Mouse (Mus musculus) liver, embryonic 11.5 days (tissue): ENCODE data around the gene Map9. TPM values are rescaled to one million over a fixed set of nuclear protein-coding genes. Genes with fewer than 3 reads are reported as not detected.

Source experiments
- ATAC-seq: fragments of 200-750 bp; cut with Nextera tagmentation; replicated peaks from 2 replicates; pipeline ENCODE4 v1.8.0; 2017; ENCODE audit warnings: moderate number of reproducible peaks, mild to moderate bottlenecking, moderate TSS enrichment, moderate library complexity; ENCODE audit not compliant: low FRiP score
- DNase-seq: peaks from one replicate; pipeline ENCODE4 v3.0.0-alpha.2; 2017; ENCODE audit warnings: low spot score
- H3K27ac ChIP-seq: fragments of 300-500 bp; sonication (generic); 2 replicates; pipeline ENCODE4 v1.5.1; 2014; ENCODE audit warnings: mild to moderate bottlenecking, low read depth, low read length, control low read depth
- H3K27me3 ChIP-seq: fragments of 300-500 bp; sonication (generic); replicated peaks from 2 replicates; pipeline ENCODE4 v1.6.1; 2014; ENCODE audit warnings: low read length, mixed read lengths; ENCODE audit not compliant: control insufficient read depth, insufficient read depth
- H3K36me3 ChIP-seq: fragments of 300-500 bp; sonication (generic); 2 replicates; pipeline ENCODE4 v1.6.1; 2014; ENCODE audit warnings: mild to moderate bottlenecking, low read length, moderate library complexity, mixed read lengths; ENCODE audit not compliant: control insufficient read depth, insufficient read depth
- H3K4me1 ChIP-seq: fragments of 300-500 bp; sonication (generic); replicated peaks from 2 replicates; pipeline ENCODE4 v1.6.1; 2014; ENCODE audit warnings: low read length, mixed read lengths; ENCODE audit not compliant: control insufficient read depth, insufficient read depth
- H3K4me2 ChIP-seq: fragments of 300-500 bp; sonication (generic); 2 replicates; pipeline ENCODE4 v1.6.1; 2014; ENCODE audit warnings: mild to moderate bottlenecking, control low read depth, moderate library complexity
- H3K4me3 ChIP-seq: fragments of 300-500 bp; sonication (generic); 2 replicates; pipeline ENCODE4 v1.5.1; 2014; ENCODE audit warnings: low read depth, low read length, control low read depth
- H3K9ac ChIP-seq: fragments of 300-500 bp; sonication (generic); 2 replicates; pipeline ENCODE4 v1.6.1; 2014; ENCODE audit warnings: low read depth, low read length, control low read depth
- H3K9me3 ChIP-seq: fragments of 300-500 bp; sonication (generic); 2 replicates; pipeline ENCODE4 v1.6.1; 2016; ENCODE audit warnings: low read length, inconsistent platforms, mixed read lengths; ENCODE audit not compliant: control insufficient read depth
- WGBS: fragments of 180-500 bp; shearing (Covaris S2); extraction: QIAGEN DNeasy Blood & Tissue Kit; methylation state at CpG from one replicate; pipeline ENCODE4 v1.1.7; 2014; 5-methylcytosine and 5-hydroxymethylcytosine counted together
- polyA plus RNA-seq: library from polyadenylated mRNA; unstranded; fragments of >200 nt; fragmentation: Nextera tagmentation; extraction: Ambion mirVana; gene quantifications from 2 replicates; pipeline ENCODE4 v1.2.1, GENCODE M21; 2014

The Map9 gene
- polyA plus RNA-seq, 1 experiment from 2014 or later = 1.8 TPM

DNA sequence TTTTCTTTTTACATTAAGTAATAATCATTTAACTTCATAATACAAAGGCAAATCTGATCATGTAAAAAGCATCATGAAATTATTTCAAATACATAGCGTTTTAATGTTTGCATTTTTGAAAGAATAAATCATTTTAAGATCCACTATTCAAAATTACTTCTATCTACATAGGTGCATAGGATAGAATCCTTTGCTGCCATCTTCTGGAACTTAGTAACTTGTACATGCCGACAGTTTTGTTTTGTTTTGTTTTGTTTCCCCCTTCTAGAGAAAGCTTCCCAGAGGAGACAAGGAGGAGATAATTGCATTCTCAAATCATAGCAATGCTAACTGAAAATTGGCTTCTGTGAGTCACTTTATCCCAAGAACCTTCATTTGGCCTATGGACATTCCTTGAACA, 7.5 kb upstream of the Map9 start:
- H3K36me3 ChIP-seq = no peaks in the 10 kb centered on the region
- H3K4me2 ChIP-seq = no peak overlapping the region
- no peaks in the 10 kb centered on the region for H3K27me3 ChIP-seq
- no peak overlapping the region for H3K27ac ChIP-seq
- ATAC-seq (no peak), DNase-seq (no peak)
- H3K4me3 ChIP-seq = no peak overlapping the region
- H3K4me1 ChIP-seq = no peaks in the 10 kb centered on the region
- H3K9ac ChIP-seq = no peak overlapping the region
- WGBS = 37% methylated on average over 2 of the region's 2 CpGs
- H3K9me3 ChIP-seq = no peaks in the 10 kb centered on the region

DNA sequence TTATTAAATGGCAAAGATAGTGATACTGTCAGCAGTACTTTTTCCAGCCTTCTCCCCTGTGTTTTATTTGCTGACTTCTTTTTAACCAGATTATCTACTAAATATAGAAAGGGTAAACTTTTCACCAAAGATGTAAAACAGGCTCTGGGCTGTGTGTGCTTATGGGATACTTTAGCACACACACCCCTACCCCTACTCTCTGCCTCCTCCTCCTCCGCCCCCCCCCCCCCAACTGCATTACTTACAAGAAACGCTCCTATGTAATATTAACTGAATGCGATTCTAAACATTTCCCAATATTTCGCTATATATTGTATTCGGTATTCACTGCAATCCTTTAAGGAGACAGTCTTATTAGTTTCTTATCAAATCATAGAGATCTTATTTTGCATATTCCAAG, 504 bp upstream of the Map9 start:
- Histone ChIP-seq H3K9ac (no peak overlapping the region), H3K4me2 (peak overlapping the region; percentile 72), H3K4me1 (no peaks in the 10 kb centered on the region), H3K27me3 (no peaks in the 10 kb centered on the region), H3K36me3 (no peaks in the 10 kb centered on the region), H3K4me3 (peak overlapping the region; percentile 66), H3K27ac (no peak overlapping the region), H3K9me3 (no peaks in the 10 kb centered on the region)
- DNase-seq (no peak), ATAC-seq (no peak)
- WGBS = 10% methylated on average over 5 of the region's 5 CpGs

DNA sequence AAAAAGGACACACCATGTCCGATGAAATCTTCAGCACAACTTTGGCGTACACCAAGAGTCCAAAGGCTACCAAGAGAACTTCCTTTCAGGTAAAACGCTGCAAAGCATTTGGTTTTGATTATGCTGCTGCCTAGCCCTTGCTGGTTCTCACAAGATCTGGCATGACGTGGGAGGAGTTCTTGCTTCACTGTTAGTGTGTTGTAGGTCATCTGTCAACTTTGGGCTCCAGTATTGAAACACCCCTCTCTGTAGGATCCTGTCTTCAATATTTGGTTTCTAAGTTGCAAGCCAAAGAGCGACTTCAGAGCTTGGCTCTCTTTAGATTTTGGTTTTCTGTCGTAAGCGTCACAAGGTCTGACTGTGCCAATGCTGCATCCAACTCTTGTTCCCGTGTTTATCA, 1.2 kb downstream of the Map9 start:
- no peak overlapping the region for H3K4me3 ChIP-seq
- H3K4me1 ChIP-seq = no peaks in the 10 kb centered on the region
- WGBS = 84% methylated on average over 8 of the region's 8 CpGs
- no peak overlapping the region for H3K4me2 ChIP-seq
- H3K27ac ChIP-seq = no peak overlapping the region
- no peak overlapping the region for H3K9ac ChIP-seq
- ATAC-seq (no peak), DNase-seq (no peak)
- H3K9me3 ChIP-seq = no peaks in the 10 kb centered on the region
- H3K27me3 ChIP-seq = no peaks in the 10 kb centered on the region
- no peaks in the 10 kb centered on the region for H3K36me3 ChIP-seq

GRCm38 (mm10) chr3:82362452-82362851, 4.6 kb downstream of the Map9 start:
- Histone ChIP-seq H3K36me3 (no peaks in the 10 kb centered on the region), H3K4me1 (no peaks in the 10 kb centered on the region), H3K27me3 (no peaks in the 10 kb centered on the region), H3K4me3 (no peak overlapping the region), H3K27ac (no peak overlapping the region), H3K4me2 (no peak overlapping the region), H3K9ac (no peak overlapping the region), H3K9me3 (no peaks in the 10 kb centered on the region)
- ATAC-seq (no peak; the same call in 1 of the 2 replicates), DNase-seq (no peak)
- 25% methylated on average over 4 of the region's 4 CpGs for WGBS

- no peak overlapping the region for H3K4me2 ChIP-seq
- ATAC-seq (no peak), DNase-seq (no peak)
- H3K9ac ChIP-seq = no peak overlapping the region
- WGBS = 87% methylated on average over 8 of the region's 8 CpGs
- no peaks in the 10 kb centered on the region for H3K36me3 ChIP-seq
- H3K27me3 ChIP-seq = no peaks in the 10 kb centered on the region
- H3K9me3 ChIP-seq = no peaks in the 10 kb centered on the region
- H3K27ac ChIP-seq = no peak overlapping the region
- no peaks in the 10 kb centered on the region for H3K4me1 ChIP-seq
- H3K4me3 ChIP-seq = no peak overlapping the region
These were observed 6.7 kb downstream of the Map9 start for GRCm38 (mm10) chr3:82364505-82364904.

- 47% methylated on average over 4 of the region's 4 CpGs for WGBS
- no peak overlapping the region for H3K4me3 ChIP-seq
- no peaks in the 10 kb centered on the region for H3K4me1 ChIP-seq
- ATAC-seq (no peak), DNase-seq (no peak)
- H3K27me3 ChIP-seq = no peaks in the 10 kb centered on the region
- H3K4me2 ChIP-seq = no peak overlapping the region
- no peak overlapping the region for H3K9ac ChIP-seq
- H3K27ac ChIP-seq = no peak overlapping the region
- H3K36me3 ChIP-seq = no peaks in the 10 kb centered on the region
- no peaks in the 10 kb centered on the region for H3K9me3 ChIP-seq
These were observed 7.1 kb downstream of the Map9 start for GRCm38 (mm10) chr3:82364988-82365387.

DNA sequence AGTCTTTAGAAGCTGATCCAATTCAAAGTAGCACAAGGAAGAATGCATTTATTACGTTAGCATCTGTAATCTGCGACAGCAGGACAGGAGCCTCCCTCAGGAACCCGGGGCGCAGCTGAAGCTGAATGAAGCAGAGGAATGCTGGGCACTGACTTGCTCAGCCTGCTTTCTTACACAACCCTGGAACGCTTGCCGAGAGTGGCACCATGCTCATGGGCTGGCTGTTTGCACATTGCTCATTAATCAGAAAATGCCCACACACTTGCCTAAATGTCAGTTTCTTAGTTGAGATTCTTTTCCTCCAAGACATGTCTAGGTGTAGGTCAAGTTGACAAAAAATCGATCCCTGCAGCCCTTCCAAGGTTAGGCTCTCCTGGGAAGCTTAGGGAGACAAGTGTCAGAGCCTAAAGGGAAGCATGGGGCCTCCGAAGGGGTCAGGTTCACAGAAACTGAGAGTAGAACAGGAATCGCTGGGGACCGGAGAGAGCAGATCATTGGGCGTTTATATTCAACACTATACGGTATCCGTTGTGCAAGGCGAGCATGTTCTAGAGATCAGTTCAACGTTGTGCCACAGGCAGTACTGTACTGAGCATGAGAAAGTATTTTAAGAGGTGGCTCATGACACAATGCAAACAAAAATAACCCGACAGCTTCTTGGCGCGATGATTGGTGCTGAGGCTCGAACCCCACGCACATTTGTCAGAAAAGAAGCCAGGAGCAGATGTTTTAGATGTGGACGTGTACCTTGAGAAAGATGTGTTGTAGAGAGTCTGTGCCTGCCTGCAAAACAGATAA, 11.4 kb downstream of the Map9 start:
- Histone ChIP-seq H3K4me3 (no peak overlapping the region), H3K27ac (no peak overlapping the region), H3K9ac (no peak overlapping the region), H3K9me3 (no peaks in the 10 kb centered on the region), H3K4me2 (no peak overlapping the region), H3K27me3 (no peaks in the 10 kb centered on the region), H3K36me3 (no peaks in the 10 kb centered on the region), H3K4me1 (no peaks in the 10 kb centered on the region)
- ATAC-seq (no peak), DNase-seq (no peak)
- WGBS = 79% methylated on average over 21 of the region's 21 CpGs

GRCm38 (mm10) chr3:82370439-82371011, 12.7 kb downstream of the Map9 start:
- no peak for ATAC-seq
- H3K36me3 ChIP-seq = no peaks in the 10 kb centered on the region
- no peak overlapping the region for H3K4me3 ChIP-seq
- H3K4me2 ChIP-seq = no peak overlapping the region
- H3K4me1 ChIP-seq = no peaks in the 10 kb centered on the region
- no peaks in the 10 kb centered on the region for H3K27me3 ChIP-seq
- H3K9ac ChIP-seq = no peak overlapping the region
- H3K27ac ChIP-seq = no peak overlapping the region
- WGBS = 85% methylated on average over 10 of the region's 10 CpGs
- DNase-seq = no peak
- no peaks in the 10 kb centered on the region for H3K9me3 ChIP-seq

DNA sequence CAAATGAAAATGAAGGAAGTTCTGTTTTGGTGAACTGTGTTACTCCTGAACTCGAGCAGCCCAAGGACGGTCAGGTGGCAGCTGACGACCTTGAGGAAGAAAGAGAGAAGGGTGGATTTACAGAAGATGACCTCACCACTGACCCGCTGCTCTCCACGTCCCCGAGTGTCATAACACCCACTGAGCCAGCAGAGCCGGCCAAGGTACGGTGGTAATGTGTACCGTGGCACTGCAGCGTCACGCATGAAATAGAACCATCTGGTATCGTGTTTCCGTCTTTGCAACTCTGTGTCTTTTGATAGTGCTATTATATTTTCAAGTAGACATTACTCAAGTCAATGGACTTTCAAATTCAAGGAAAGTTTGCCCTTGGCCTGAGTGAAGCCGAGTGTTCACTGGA, 19.1 kb downstream of the Map9 start:
- Histone ChIP-seq H3K9ac (no peak overlapping the region), H3K27ac (no peak overlapping the region), H3K4me1 (no peaks in the 10 kb centered on the region), H3K27me3 (no peaks in the 10 kb centered on the region), H3K9me3 (no peaks in the 10 kb centered on the region), H3K4me2 (no peak overlapping the region), H3K4me3 (no peak overlapping the region), H3K36me3 (no peaks in the 10 kb centered on the region)
- WGBS = 86% methylated on average over 14 of the region's 14 CpGs
- DNase-seq (no peak), ATAC-seq (no peak)
